Mouse (Mus musculus) CH12F3 (cell line): Measurements from ENCODE around the gene Cutal.

Source experiments
- in situ Hi-C: fragments of 300-500 bp; cut with MboI; formaldehyde crosslinking; loops from 2 replicates; pipeline ENCODE4 v1.14.3; 2020; ENCODE audit warnings: low sequenced_read_pairs

Cutal gene

GRCm38 (mm10) chr2:34914069-34914822 lies 40.0 kb downstream of the Cutal start:
- in situ Hi-C loops, result no loop called here

GRCm38 (mm10) chr2:34914823-34915082 lies 40.6 kb downstream of the Cutal start:
- in situ Hi-C loops, result no loop called here

- in situ Hi-C loops, result no loop called here
Observed at GRCm38 (mm10) chr2:34915103-34915502, 40.9 kb downstream of the Cutal start.

GRCm38 (mm10) chr2:34920144-34920543 lies 45.9 kb downstream of the Cutal start:
- in situ Hi-C loops, result no loop called here

- in situ Hi-C loops, result no loop called here
Observed at GRCm38 (mm10) chr2:34922729-34923128, 48.5 kb downstream of the Cutal start.

GRCm38 (mm10) chr2:34927320-34927719 lies 53.1 kb downstream of the Cutal start:
- in situ Hi-C loops, result no loop called here

- in situ Hi-C loops, result no loop called here
Observed at GRCm38 (mm10) chr2:34937460-34937859, 63.3 kb downstream of the Cutal start.

- in situ Hi-C loops, result no loop called here
Observed at GRCm38 (mm10) chr2:34938269-34939208, 64.3 kb downstream of the Cutal start.

- in situ Hi-C loops, result no loop called here
Observed at GRCm38 (mm10) chr2:34940246-34940645, 66.0 kb downstream of the Cutal start.

GRCm38 (mm10) chr2:34941061-34941675 lies 67.0 kb downstream of the Cutal start:
- in situ Hi-C loops, result no loop called here
